Mouse (Mus musculus): ENCODE data around the gene Tor2a.

Gene Tor2a

DNA sequence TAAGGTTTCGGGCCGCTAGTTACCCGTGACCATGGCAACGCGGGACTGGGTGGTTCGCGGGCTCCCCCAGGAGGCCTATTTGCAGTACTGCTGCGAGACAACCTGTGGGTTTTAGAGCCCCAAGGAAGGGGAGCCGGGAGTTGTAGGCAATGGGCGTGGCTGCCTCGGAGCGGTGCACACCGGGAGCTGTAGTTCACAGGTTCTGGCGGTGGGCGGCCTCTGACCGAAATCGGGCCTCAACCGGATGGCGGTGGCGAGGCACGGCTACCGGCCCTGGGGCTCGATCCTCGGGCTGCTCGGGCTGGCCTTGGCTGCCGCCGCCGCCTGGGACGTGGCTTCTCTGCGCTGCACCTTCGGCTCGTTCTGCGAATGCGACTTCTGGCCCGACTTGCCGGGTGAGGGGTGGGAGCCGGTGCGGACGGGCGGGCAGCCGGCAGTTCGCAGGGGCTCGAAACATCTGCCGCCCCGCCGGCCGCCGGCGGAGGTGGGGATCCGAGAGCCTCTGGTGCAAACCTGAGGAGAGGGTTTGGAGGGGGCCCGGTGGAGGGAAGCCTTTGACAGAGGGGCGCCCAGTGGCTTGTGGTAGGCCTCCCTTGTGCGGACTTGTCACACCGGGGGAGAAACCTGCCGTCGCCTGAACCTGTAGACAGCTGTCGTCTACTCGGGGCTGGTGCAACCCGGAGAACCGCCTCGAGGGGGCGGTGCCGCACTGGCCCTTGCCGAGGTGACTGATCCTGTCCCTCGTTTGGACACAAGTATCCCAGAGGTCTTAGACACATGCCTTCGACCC, at the start of gene Tor2a:
Tor2a (plus strand) TSS at position 179 of the 790 bp plus-strand sequence.
- peak; percentile 85 for DNase-seq (ENCODE audit: extremely low spot score, low read depth, low spot score)

DNA sequence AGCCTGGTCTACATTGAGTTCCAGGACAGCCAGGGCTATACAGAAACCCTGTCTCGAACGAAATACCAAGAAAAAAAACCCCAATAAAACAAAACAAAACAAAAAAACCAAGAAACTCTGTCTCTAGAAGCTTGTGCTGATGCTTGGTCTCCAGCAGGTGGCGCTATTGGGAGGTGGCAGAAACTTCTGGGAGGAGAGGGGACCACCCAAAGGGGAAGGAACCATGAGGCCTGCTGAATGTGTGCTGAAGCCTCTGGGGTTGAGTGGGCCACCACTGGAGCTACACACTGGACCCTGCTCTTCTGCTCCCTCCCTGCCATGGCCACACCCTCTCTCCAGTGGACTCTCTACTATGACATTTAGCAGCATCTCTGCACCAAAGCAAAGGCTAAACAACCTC, 48.4 kb upstream of the Tor2a start:
- no peak for DNase-seq (ENCODE audit: extremely low spot score, low read depth, low spot score)

DNA sequence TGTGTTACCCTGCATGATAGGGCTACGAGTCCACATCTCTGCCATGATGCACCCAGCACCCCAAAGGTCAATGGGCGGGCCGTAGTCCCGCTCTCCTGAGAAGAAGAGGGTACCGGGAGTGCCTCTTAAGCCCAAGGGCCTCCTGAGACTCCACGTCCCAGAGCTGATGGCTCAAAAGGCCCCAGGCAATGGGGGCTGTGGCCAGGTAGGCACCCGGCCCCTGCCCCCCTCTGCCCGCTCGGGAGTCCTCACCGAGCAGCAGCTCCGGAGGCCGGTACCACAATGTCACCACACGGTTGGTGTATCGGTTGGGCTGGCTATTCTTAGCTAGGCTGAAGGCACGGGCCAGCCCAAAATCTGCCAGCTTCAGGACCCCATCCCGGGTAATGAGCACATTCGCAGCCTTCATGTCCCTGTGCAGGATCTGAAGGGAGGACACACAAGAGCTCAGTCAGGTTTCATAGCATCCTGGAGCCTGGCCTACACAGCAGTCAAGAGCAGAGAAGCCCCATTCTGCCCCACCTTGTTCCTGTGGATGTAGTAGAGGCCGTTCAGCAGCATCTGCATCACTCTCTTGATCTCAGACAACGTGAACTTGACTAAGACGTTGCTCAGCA, 47.4 kb upstream of the Tor2a start:
- no peak for DNase-seq (ENCODE audit: extremely low spot score, low read depth, low spot score)

DNA sequence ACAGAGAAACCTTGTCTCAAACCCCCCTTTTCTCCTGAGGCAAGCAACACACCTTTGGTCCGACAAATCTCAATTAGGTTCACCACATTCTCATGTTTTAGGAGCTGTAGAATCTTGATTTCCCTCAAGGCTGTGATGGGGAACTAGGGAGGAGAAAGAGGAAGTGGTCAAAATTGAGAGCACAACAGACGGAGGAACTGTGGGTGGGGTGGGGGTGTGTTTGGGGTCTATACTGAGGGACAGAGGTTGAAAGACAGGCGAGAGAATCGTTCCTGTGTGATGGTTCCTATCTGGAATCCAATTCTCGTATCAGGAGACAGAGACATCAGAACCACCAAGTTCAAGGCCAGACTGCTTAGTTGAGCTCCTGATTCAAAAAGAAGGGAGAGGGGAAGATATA, 46.6 kb upstream of the Tor2a start:
- DNase-seq (ENCODE audit: extremely low spot score, low read depth, low spot score) = no peak

DNA sequence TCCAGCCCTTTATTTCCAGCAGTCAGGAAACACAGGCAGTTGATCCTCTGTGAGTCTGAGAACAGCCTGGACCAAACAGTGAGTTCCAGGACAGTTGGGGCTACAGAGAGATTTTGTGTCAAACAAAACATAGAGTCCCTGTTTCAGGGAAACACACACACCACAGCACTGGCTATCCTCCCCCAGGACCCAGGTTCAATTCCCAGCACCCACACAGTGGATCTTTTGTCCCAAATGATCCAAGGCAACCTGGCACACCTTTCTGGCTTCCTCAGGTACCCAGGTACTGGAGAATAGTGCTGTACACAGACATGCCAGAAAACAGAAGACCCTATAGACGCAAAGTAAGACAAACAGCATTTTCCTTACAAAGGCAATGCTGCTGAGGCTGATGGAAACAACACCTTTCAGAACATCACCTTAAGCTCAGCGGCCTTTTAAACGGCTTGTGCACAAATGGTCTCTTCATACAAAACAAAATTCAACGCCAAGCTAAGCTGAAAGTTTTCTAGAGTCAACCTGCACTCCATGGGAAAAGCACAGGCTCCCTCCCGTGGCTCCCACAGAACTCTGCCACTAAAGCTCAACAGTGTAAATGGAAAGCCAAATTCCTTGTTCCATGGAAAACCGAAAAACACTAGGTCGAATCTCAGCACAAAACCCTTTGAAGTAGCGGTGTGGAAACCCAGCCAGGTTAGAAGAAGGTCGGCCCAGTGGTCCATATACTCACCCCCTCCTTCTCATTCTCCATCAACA, 45.6 kb upstream of the Tor2a start:
- DNase-seq (ENCODE audit: extremely low spot score, low read depth, low spot score) = no peak

DNA sequence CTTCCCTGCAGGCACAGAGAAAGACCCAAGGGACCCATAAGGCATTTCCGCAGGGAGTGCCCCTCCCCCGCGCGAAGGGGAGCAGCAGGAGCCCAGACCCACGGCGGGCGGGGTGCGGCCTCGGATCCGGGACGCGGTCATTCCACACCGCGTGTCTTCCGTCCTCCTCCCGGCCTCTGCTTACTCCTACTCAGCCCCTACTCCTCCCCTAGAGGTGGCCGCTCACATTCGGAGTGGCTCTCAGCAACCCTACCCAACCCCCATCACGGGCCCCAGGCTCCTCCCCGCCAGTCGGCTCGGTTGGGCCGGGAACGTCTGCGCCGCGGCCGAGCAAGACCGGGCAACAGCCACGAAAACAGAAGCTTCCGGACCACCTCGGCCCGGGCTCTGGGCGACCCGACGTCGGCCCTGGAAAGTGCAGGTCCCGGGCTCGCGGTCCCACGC, 44.9 kb upstream of the Tor2a start:
- DNase-seq (ENCODE audit: extremely low spot score, low read depth, low spot score) = no peak

DNA sequence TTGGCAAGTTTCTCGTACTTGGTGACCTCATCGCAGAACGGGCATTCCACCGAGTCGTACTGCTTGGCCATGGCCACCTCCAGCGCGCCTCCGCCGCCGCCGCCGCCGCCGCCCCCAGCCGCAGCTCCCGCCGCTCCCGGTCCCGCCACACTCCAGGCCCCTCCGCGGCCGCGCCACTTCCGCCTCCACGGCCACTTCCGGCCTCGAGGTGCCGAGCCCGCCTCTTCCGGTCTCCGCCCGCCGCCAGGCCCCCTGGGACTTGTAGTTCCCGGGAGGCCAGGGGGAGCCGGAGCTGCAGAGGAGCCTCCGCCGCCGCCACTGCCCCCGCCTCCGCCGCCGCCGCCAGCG, 44.5 kb upstream of the Tor2a start:
- DNase-seq (ENCODE audit: extremely low spot score, low read depth, low spot score) = no peak

DNA sequence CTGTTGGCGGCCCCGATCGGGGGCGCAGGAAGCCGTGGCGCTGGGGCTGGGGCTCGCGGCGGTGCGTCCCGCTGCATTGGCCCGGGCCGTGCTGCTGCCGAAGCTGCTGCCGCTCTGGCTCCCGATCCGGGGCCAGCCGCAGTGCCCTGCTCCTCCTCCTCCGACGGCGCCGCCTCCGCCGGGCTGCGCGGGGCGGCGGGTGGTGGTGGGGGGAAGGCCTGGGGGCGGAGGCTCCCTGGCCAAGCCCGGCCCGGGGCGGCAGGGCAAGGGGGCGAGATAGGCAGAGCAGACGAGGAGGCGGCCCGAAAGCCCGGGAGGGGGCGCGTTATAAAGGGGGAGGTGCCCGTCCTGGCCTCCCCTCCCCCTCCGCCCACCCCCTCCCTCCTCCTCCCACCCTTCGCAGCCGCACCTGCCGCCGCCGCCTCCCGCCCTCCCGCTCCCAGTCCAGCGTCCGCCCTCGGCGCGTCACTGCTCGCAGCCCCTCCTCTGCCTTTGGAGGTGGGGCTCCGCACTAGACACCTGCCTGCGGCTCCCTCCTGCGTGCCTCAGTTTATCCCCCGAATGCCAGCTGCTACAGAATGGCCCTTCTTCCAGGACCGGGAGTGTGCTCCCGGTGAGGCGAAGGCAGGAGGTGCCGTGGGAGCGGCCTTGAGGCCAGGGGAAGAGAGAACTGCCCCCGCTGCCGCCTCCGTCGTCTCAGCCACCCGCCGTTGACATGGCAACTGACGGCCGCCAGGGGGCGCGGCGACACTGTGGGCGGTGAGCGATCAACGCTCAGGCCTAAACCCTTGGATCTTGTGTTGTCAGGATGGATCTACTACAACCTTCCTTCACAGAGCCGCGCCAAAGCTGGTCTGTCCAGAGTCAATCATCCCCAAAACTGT, 43.9 kb upstream of the Tor2a start, which contains the start of gene Cdk9:
Cdk9 (minus strand) TSS at position 143 of the 884 bp plus-strand sequence.
- peak; percentile 50 for DNase-seq (ENCODE audit: extremely low spot score, low read depth, low spot score)

DNA sequence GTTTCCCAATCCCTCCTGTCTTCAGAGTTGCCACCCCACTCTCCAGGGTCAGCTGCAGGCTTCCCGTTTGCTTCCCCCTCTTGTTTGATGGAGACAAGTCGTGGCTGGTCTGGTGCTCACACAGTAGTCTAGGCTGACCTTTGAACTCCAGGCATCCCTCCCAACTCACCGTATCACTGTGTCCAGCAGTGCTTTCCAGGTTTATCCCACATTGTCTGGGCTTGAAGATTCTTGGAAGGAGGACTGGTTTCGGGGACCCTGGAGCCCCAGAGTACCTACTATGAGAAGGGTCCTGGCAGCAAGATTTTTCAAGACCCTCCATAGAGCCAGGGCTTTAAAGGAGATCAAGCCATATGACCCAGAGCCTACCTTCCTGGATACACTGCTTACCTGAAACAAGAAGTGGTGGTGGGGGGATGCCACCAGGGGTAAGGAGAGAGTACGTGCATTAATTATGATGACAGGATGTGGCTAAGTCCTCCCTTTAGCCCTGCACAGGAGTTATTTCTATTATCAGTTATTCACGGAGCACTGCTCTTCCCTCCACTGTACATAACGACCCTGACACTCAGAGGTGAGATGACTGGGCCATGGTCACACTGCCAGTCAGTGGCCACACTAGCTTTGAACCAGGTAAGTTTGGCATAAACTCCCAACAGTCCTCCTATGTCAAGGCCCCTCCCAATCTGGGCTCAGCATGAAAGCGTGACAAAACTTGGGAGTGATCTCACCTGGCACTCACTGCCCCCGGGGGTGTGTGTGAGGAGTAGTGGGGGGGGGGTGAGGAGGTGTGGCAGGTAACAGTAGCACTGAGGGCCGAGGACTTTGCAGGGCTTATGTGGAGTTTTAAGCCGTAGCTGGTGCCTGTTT, 42.7 kb upstream of the Tor2a start:
- no peak for DNase-seq (ENCODE audit: extremely low spot score, low read depth, low spot score)

DNA sequence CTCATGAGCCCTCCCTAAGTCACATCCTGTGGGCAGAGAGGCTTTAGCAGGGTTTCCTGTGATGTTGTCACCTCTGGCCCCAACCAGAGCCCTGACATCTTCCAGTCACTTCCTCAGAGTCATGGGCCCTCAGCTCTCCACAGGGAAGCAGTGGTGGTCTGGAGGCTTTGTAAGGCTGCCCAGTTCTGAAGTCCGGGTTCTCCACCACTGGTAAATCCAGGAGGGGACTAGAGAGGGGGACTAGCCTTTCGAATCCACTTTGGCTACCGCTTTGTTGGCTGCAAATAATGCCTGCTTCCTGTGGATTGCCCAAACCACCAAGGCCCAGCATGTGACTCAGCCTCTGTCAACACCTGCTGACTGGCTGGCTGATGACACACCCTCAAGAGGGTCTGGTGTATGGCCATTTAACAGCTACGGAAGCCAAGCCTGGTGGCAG, 42.0 kb upstream of the Tor2a start:
- no peak for DNase-seq (ENCODE audit: extremely low spot score, low read depth, low spot score)

DNA sequence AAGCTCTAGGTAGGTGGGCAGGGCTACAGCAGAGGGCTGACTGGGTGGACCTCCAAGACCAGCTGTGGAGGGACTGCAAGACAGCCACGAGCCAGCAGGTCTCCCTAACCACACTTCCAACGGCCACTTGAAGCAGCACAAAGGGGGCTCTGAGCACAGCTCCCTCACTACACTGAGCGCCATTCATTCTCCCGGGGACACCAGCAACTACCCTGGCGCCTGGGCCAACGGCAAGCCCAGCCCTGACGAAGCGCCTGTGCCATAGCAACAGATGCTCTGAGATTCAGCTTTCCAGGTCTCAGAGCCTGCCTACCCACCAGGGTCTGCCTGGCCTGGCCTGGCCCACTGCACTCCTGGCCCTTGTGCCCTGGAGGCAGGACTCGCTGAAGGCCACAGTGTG, 38.3 kb upstream of the Tor2a start:
- DNase-seq (ENCODE audit: extremely low spot score, low read depth, low spot score) = no peak

DNA sequence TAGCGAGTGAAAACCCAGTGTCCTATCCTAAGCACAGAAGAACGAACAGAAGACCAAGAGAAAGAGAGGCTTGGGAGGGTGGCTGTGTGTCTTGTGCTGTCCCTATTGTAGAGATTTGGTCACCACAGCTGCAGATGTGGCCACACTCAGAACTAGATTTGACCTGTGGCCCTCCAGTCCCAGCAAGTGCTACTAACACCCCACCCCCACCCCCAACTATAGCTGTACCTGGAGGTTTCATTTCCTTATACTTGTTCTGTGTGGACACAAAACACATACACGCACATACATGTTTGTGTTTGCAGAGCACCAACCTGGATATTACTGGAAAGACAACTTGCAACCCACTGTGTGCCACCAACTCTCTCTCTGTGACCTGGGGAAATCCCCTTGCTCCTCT, 37.0 kb upstream of the Tor2a start:
- no peak for DNase-seq (ENCODE audit: extremely low spot score, low read depth, low spot score)

DNA sequence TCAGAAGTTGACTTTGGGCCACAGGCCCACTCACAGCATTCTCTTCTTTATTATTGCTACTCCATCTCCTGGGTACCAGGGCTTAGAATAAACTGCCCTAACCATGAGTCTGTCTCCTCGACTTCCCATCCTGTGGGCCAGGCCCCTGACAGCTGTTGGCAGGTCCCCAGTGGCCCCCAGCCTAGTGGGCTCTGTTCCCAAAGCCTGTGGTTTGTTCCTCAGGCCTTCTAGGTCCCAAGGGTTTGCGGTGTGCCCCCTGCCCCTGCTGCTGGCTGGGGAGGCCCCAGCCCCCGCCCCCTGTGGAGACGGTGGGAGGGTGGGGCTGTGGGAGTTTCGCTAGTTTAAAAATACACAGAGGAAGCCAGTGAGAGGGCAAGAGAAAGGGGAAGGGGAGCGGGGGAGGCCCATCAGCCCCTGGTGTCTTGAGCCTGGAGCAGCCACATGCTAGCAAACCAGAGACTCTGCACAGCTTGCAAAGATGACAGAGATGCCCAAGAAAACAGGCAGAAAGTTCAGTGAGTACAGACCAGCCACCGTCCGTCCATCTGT, 36.3 kb upstream of the Tor2a start, which contains the start of gene Sh2d3c:
Sh2d3c (plus strand) TSS at position 375 of the 549 bp plus-strand sequence.
- no peak for DNase-seq (ENCODE audit: extremely low spot score, low read depth, low spot score)

DNA sequence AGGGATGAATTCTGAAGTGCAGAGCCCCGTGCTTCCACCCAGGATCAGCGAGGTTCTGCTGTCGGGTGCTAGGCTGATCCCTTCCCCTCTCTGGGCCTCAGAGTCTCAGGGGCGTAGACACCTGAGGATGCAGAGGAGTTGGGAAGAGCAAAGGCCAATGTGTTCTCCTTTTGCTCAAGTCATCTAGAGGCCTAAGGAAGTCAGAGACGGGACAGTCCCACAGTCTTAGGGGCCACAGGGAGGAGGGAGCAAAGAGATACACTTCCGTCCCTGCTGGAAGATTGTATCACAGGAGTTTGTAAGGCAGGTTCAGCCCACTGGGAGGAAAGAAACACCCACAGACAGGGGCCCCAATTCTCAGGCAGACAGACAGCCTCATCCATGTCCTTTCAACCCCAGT, 35.0 kb upstream of the Tor2a start:
- DNase-seq (ENCODE audit: extremely low spot score, low read depth, low spot score) = no peak

DNA sequence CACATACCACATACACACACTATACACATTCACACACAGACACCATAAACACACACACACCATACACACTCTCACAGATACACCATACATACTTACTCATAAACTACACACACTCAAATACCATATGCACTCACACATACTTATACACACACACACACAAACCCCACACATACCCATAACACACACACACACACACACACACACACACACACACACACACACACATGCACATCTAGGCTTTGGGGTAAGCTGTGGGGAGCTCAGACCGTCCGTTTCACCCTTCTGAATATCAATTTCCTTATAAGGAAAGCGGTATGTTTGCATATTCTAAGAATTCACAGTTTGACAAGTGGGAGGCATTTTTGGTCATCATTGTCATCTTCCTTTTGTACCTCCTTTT, 34.5 kb upstream of the Tor2a start:
- no peak for DNase-seq (ENCODE audit: extremely low spot score, low read depth, low spot score)

DNA sequence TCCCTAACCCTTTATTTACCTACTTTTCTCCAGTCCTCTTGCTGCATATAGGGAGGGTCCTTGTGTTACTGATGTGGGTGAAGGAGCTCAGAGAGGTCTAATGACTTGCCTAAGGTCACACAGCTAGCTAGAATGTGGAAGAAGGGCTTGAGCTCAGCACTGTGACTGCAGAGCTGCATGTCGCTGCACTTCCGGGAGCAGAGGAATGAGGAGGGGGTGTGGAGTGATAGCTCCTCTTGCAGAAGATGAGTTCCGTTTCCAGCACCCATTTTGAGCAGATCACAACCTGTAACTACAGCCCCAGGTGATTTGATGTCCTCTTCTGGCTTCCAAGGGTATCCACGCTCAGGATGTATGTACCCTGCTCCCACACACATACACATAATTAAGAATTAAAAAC, 32.9 kb upstream of the Tor2a start:
- DNase-seq (ENCODE audit: extremely low spot score, low read depth, low spot score) = no peak

DNA sequence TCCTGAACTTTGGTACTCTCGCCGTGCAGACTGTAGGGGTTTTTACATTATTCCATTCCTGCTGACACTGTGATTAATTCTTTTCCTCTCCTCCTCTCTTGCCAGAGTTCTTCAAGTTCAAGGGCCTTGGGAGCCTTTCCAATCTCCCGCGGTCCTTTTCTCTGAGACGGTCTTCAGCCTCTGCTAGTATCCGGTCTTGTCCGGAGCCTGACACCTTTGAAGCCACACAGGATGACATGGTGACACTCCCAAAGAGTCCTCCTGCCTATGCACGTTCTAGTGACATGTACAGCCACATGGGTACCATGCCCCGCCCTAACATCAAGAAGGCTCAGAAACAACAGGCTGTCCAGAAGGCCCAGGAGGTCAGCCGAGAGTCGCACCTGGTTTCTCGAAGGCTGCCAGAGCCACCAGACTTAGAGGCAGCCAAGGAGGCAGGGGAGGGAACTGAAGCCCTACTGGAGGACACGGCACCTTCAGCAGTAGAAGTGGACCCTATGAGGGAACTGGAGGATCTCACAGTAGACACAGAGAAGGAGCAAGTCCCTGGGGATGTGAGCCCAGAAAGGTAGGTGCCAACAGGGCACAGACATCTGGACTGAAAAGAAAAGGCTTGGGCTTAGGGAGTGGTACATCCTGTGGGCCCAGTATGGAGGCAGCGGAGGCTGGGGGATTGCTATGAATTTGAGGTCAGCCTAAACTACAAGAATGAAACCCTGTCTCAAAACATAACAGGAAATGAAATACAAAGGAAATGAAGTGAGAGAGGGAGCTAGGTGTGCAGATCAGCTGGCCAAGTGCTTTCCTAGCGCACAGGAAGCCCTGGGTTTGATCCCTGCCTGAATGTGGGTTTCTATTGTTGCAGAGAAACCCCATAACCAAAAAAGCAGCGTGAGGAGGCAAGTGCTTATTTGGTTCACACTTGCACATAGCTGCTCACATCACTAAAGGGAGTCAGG, 31.9 kb upstream of the Tor2a start:
- no peak for DNase-seq (ENCODE audit: extremely low spot score, low read depth, low spot score)

DNA sequence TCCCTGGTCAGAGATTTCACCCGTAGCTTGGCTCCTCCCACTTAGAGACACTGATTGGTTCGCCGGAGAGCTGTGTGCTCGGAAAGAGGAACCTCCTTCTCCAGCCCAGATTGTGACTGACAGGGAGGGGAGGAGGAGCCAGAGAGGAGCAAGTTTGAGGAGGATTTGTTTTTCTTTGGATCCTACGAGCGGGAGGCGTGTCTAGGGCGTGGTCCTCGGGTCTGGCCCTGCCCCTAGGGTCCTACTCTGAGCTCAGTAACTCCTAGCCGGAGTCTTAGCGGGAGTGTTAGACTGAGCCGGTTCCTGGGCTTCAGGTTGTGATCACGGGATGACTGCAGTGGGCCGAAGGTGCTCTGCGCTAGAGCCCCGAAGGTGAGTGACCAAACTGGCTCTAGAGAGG, 29.6 kb upstream of the Tor2a start:
- peak; percentile 92 for DNase-seq (ENCODE audit: extremely low spot score, low read depth, low spot score)

Data from hindlimb bud, embryonic 11.5 days (tissue).